Mouse (Mus musculus) heart, adult 10 weeks (tissue): ENCODE results near the gene Zfp39. TPM values are rescaled to one million over a fixed set of nuclear protein-coding genes. Genes with fewer than 3 reads are reported as not detected.

Experiments used
- polyA plus RNA-seq: library from polyadenylated mRNA; stranded (reverse); fragments of 350-450 nt; fragmentation: Illumina TruSeq; extraction: RNeasy Lipid Tissue Mini Kit (QIAGEN cat#74804); gene quantifications from one replicate; pipeline ENCODE4 v1.2.3, GENCODE M21; 2014; ENCODE audit warnings: low read depth, low replicate concordance

Zfp39 gene
- polyA plus RNA-seq = 2.0 TPM

GRCm38 (mm10) chr11:58903511-58904409 is at the start of gene Zfp39:
Gene Zfp39 (minus strand): TSS chr11:58904225.

GRCm38 (mm10) chr11:58948542-58949479 is 44.8 kb upstream of the Zfp39 start, which contains the start of gene Hist3h2ba:
Gene Hist3h2ba (plus strand): TSS chr11:58948920.

GRCm38 (mm10) chr11:58938322-58939087 is 34.5 kb upstream of the Zfp39 start, which contains the start of gene Rnf187:
Gene Rnf187 (minus strand): TSS chr11:58938916.

GRCm38 (mm10) chr11:58917745-58918366 is 13.8 kb upstream of the Zfp39 start, which contains the start of gene Btnl10:
Gene Btnl10 (plus strand): TSS chr11:58917908.

GRCm38 (mm10) chr11:58867039-58867953 is 36.7 kb downstream of the Zfp39 start, which contains the start of gene 2810021J22Rik:
Gene 2810021J22Rik (plus strand): TSS chr11:58867216.

GRCm38 (mm10) chr11:58846919-58847461 is 57.0 kb downstream of the Zfp39 start, which contains the start of gene Gm12258:
Gene Gm12258 (plus strand): TSS chr11:58847158.

GRCm38 (mm10) chr11:58838951-58839350 is 65.1 kb downstream of the Zfp39 start, which contains the start of gene Olfr311:
Gene Olfr311 (plus strand): TSS chr11:58839251.

Other genes with a start within 250 kb of the Zfp39 start
- gene Olfr322, start 245.4 kb downstream of the Zfp39 start, polyA plus RNA-seq = not detected
- not detected for gene Olfr320, start 223.1 kb downstream of the Zfp39 start, polyA plus RNA-seq
- not detected for gene Olfr319, start 205.1 kb downstream of the Zfp39 start, polyA plus RNA-seq
- gene Olfr318, start 180.2 kb downstream of the Zfp39 start, polyA plus RNA-seq = not detected
- not detected for gene Olfr317, start 165.0 kb downstream of the Zfp39 start, polyA plus RNA-seq
- not detected for gene Olfr316, start 151.5 kb downstream of the Zfp39 start, polyA plus RNA-seq
- gene Olfr315, start 131.0 kb downstream of the Zfp39 start, polyA plus RNA-seq = not detected
- not detected for gene Olfr314, start 121.3 kb downstream of the Zfp39 start, polyA plus RNA-seq
- gene Fam183b, start 102.3 kb downstream of the Zfp39 start, polyA plus RNA-seq = not detected
- gene Olfr313, start 89.2 kb downstream of the Zfp39 start, polyA plus RNA-seq = not detected
- gene Olfr312, start 75.0 kb downstream of the Zfp39 start, polyA plus RNA-seq = not detected
- not detected for gene Olfr311, start 65.0 kb downstream of the Zfp39 start, polyA plus RNA-seq
- 2.0 TPM for gene Gm12258, start 57.1 kb downstream of the Zfp39 start, polyA plus RNA-seq
- 1.9 TPM for gene 2810021J22Rik, start 37.0 kb downstream of the Zfp39 start, polyA plus RNA-seq
- gene Btnl10, start 13.7 kb upstream of the Zfp39 start, polyA plus RNA-seq = not detected
- 123 TPM for gene Rnf187, start 34.7 kb upstream of the Zfp39 start, polyA plus RNA-seq
- 0.94 TPM for gene Hist3h2ba, start 44.7 kb upstream of the Zfp39 start, polyA plus RNA-seq
- gene Hist3h2a, start 50.5 kb upstream of the Zfp39 start, polyA plus RNA-seq = 13.8 TPM
- 0.24 TPM for gene Trim17, start 50.5 kb upstream of the Zfp39 start, polyA plus RNA-seq
- 21.1 TPM for gene Trim11, start 73.9 kb upstream of the Zfp39 start, polyA plus RNA-seq
- gene Obscn, start 232.2 kb upstream of the Zfp39 start, polyA plus RNA-seq = 444 TPM